Comparison of ENCODE assay signal across 10 mouse cellular contexts in the genomic region with DNA sequence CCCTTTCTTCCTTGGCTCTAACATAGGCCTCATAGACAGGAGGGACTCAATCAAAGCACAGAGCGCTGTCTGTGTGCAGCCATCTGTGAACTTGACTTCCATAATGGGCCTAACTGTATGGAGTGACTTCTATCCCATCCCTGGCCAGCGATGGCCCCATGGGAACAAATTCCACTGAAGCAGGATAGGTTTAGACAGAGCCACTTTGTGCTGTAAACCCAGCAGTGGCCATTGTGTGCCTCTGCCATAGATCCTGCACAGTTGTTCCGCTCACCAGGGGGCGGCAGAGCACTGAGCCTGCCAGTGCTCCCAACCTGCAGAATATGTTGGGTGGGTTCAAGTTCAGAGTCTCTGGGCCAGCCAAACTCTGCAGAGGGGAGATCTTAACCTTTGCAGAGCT. TPM values are rescaled to one million over a fixed set of nuclear protein-coding genes. Genes with fewer than 3 reads are reported as not detected.
DNase-seq lines count a peak whose midpoint lies in the region; ATAC-seq lines count a peak whose summit lies in the region.
"Had no signal": no experiment of that assay in that cellular context is flagged by ENCODE, and none has a peak within 500 bp of the region (broad histone marks: within the 10 kb centered on the region; RNA-seq: fewer than 3 reads in every experiment).

No protein-coding gene starts in this region.

- ATAC-seq in CD4-positive, CD25-positive, alpha-beta regulatory T cell, adult 4 months: no peak
- no peak for ATAC-seq in erythroblast, adult 5-6 weeks (replicated peaks; ENCODE audit: low FRiP score, poor library complexity, severe bottlenecking)

- DNase-seq in CD4-positive, CD25-positive, alpha-beta regulatory T cell, adult 2 months (ENCODE audit: low read depth, low spot score): peak; percentile 49
- DNase-seq in left cerebral cortex, postnatal 14 days (ENCODE audit: low spot score in 2 of 2): peak; percentile 48 to 52
- no peak for DNase-seq in left cerebral cortex, adult 18-20 months (ENCODE audit: low spot score in 2 of 2)
- peak; percentile 62 for DNase-seq in cerebellum, adult 9-10 months
- DNase-seq in lung, postnatal 36 days: peak; percentile 56
- no peak for DNase-seq in gastrocnemius, postnatal 4 days (ENCODE audit: low spot score in 2 of 2)

- intact Hi-C loops in left cerebral cortex, postnatal 14 days (cut with DNase I): no loop called here

RNA-seq across cellular contexts. Expression of a gene that starts 43.8 kb away (rescaled TPM):
- under 1 TPM in 1 of 2 experiments, not detected in 1; 0.30 TPM for polyA plus RNA-seq in CD4-positive, CD25-positive, alpha-beta regulatory T cell, adult 4 months (2017; shearing (Covaris generic))
- 1 to 10 TPM; 2.3 TPM for total RNA-seq in left cerebral cortex, postnatal 14 days (2021)
- 1 to 10 TPM; 2.1 to 2.5 TPM for total RNA-seq in left cerebral cortex, adult 18-20 months (2021)
- not detected for total RNA-seq in gastrocnemius, postnatal 4 days (2021)
- not detected in 2 replicates for total RNA-seq in erythroblast, adult 5-6 weeks (2015; ENCODE audit: low replicate concordance)
- not detected in 2 replicates for total RNA-seq in erythroblast, adult 5-6 weeks (2017; ENCODE audit: low replicate concordance)
- polyA plus RNA-seq: embryonic facial prominence, embryonic 14.5 days; limb, embryonic 11.5 days had no signal

RNA-seq across cellular contexts. Expression of a gene that starts 51.4 kb away (rescaled TPM):
- polyA plus RNA-seq in CD4-positive, CD25-positive, alpha-beta regulatory T cell, adult 4 months (2017; shearing (Covaris generic)): not detected
- not detected for total RNA-seq in left cerebral cortex, postnatal 14 days (2021)
- total RNA-seq in left cerebral cortex, adult 18-20 months (2021): not detected
- total RNA-seq in gastrocnemius, postnatal 4 days (2021): not detected
- total RNA-seq in erythroblast, adult 5-6 weeks (2015; ENCODE audit: low replicate concordance): not detected in 2 replicates
- total RNA-seq in erythroblast, adult 5-6 weeks (2017; ENCODE audit: low replicate concordance): 1.3 TPM in 1 of 2 replicates, not detected in the other
- polyA plus RNA-seq: embryonic facial prominence, embryonic 14.5 days; limb, embryonic 11.5 days had no signal

Comparison
In these comparisons a context has a peak if more than half of its experiments do, and no peak if none do; other contexts are left out.
1. DNase-seq: peak in CD4-positive, CD25-positive, alpha-beta regulatory T cell, adult 2 months (single experiment), left cerebral cortex, postnatal 14 days (2 of 2), cerebellum, adult 9-10 months (single experiment) and lung, postnatal 36 days (single experiment); none in left cerebral cortex, adult 18-20 months (0 of 2) and gastrocnemius, postnatal 4 days (0 of 2).